Mouse (Mus musculus): ENCODE results near the gene 5730596B20Rik. TPM values are rescaled to one million over a fixed set of nuclear protein-coding genes. Genes with fewer than 3 reads are reported as not detected.
A peak's percentile ranks its signal among the peaks of the same experiment; 100 is the strongest.

The 5730596B20Rik gene
- polyA plus RNA-seq, 1 experiment from 2014 or later, result 0.61 TPM

DNA sequence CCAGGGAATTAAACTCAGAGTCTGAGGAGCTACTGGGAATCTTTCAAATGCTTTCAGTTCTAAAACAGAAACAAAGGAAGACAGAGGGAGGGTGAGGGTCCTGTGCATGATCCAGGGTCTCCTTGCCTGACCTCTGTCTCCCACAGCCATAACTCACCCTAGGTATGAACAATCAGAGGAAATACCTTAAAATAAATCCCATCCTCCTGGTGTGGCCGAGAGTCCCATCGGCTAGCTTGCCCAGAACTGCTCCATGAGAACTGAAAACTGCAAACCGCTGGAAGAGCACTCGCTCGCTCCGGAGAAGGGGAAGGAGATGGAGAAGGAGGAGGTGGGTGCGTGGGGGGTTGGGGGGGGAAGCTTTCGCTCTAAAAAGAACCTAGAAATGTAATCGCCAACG is 2.4 kb downstream of the 5730596B20Rik start:
- Histone ChIP-seq H3K9me3 (ENCODE audit: control insufficient read depth) (no peaks in the 10 kb centered on the region), H3K36me3 (ENCODE audit: control insufficient read depth, insufficient read depth) (no peaks in the 10 kb centered on the region), H3K27me3 (replicated peaks; ENCODE audit: control insufficient read depth, insufficient read depth, low read length) (peaks cover 15% of the 10 kb centered on the region; the same call in 1 of the 2 replicates), H3K4me3 (ENCODE audit: low read depth, low read length) (peak overlapping the region; percentile 61), H3K9ac (ENCODE audit: low read depth, low read length) (peak overlapping the region; percentile 61; the same call in 1 of the 2 replicates), H3K4me1 (replicated peaks; ENCODE audit: control insufficient read depth, insufficient read depth, low read length) (0 out of 2 replicates have a peak, but pooled peaks cover 3% of the 10 kb centered on the region), H3K27ac (ENCODE audit: low read depth, low read length) (peak overlapping the region; percentile 58), H3K4me2 (replicated peaks; ENCODE audit: low read depth) (peak overlapping the region; percentile 76)
- 43% methylated on average over 10 of the region's 10 CpGs for WGBS
- no peak for TF ChIP-seq CTCF (IDR thresholded peaks at IDR 0.05; ENCODE audit: low read depth)
- ATAC-seq, result no peak

DNA sequence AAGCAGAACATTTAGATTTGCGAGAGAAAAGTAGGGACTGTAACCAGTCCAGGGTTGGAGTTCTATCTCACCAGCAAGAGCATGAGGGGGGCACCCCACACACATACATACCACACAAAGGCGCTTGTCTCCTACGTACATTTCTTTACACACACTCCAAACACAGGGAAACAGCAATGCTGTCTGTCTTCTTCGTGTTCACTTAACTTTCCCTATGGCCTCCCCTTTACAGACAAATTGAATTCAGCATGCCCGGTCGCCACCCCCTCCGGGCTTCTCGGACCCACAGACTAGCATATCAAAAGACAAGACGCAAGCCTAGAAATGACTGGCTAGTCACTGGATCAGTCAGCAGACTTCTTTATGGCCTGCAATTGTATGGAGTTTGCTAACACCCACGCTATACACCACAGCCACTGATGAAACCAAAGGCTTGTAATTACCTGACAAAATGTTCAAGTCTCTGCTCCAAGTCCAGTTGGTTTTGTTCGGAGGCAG is 3.0 kb downstream of the 5730596B20Rik start:
- H3K9ac ChIP-seq (ENCODE audit: low read depth, low read length), result peak overlapping the region; percentile 61; the same call in 1 of the 2 replicates
- TF ChIP-seq CTCF (IDR thresholded peaks at IDR 0.05; ENCODE audit: low read depth), result no peak
- 54% methylated on average over 11 of the region's 11 CpGs for WGBS
- peak overlapping the region; percentile 58; the same call in 1 of the 2 replicates for H3K27ac ChIP-seq (ENCODE audit: low read depth, low read length)
- H3K9me3 ChIP-seq (ENCODE audit: control insufficient read depth), result no peaks in the 10 kb centered on the region
- 0 out of 2 replicates have a peak, but pooled peaks cover 3% of the 10 kb centered on the region for H3K4me1 ChIP-seq (replicated peaks; ENCODE audit: control insufficient read depth, insufficient read depth, low read length)
- peaks cover 12% of the 10 kb centered on the region; the same call in 1 of the 2 replicates for H3K27me3 ChIP-seq (replicated peaks; ENCODE audit: control insufficient read depth, insufficient read depth, low read length)
- H3K4me2 ChIP-seq (replicated peaks; ENCODE audit: low read depth), result peak overlapping the region; percentile 76
- no peak for ATAC-seq
- H3K36me3 ChIP-seq (ENCODE audit: control insufficient read depth, insufficient read depth), result no peaks in the 10 kb centered on the region
- H3K4me3 ChIP-seq (ENCODE audit: low read depth, low read length), result peak overlapping the region; percentile 61

DNA sequence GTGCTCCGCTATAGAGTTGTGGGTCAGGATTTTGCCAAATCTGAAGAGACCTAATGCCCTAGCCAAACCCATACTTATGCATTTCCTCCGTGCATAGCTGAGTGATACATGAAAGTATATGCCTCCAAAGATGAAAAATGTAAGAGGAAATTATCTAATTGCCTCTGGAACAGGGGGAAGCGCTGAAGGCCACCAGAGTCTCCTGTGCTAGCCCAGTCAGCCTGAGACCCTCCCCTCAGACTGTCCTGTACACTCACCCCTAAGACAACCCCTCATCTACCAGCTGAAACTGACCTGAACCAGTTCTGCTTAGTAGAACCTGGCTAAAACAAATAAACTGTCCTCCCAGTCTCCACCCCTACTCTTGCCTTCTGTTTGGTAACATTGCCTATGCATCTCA is 3.4 kb downstream of the 5730596B20Rik start:
- 0 out of 2 replicates have a peak, but pooled peaks cover 3% of the 10 kb centered on the region for H3K4me1 ChIP-seq (replicated peaks; ENCODE audit: control insufficient read depth, insufficient read depth, low read length)
- peak overlapping the region; percentile 61; the same call in 1 of the 2 replicates for H3K4me3 ChIP-seq (ENCODE audit: low read depth, low read length)
- 58% methylated on average over 3 of the region's 3 CpGs for WGBS

DNA sequence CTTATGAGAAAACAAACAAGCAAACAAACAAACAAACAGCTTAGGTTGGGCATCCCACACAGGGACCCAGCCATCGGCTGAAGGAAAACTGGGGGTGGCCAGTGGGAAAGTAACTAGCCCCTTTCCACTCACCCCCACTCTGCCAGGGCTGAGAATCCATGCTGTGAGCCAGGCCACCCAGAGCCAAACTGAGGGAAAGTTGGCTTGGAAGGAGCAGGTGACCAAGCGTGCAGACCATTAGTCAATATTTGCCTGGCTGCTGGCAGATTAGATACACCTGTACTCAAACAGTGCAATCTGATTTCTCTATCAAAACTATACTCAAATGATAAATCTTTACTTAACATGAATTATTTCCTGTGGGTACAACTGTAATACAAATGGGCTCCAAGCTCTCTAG is 4.7 kb downstream of the 5730596B20Rik start:
- Histone ChIP-seq H3K36me3 (ENCODE audit: control insufficient read depth, insufficient read depth) (no peaks in the 10 kb centered on the region), H3K4me1 (replicated peaks; ENCODE audit: control insufficient read depth, insufficient read depth, low read length) (0 out of 2 replicates have a peak, but pooled peaks cover 3% of the 10 kb centered on the region), H3K4me2 (replicated peaks; ENCODE audit: low read depth) (no peak overlapping the region), H3K9ac (ENCODE audit: low read depth, low read length) (no peak overlapping the region), H3K27ac (ENCODE audit: low read depth, low read length) (no peak overlapping the region), H3K4me3 (ENCODE audit: low read depth, low read length) (no peak overlapping the region), H3K9me3 (ENCODE audit: control insufficient read depth) (no peaks in the 10 kb centered on the region), H3K27me3 (replicated peaks; ENCODE audit: control insufficient read depth, insufficient read depth, low read length) (peaks cover 16% of the 10 kb centered on the region; the same call in 1 of the 2 replicates)
- ATAC-seq, result no peak
- 36% methylated on average over 2 of the region's 2 CpGs for WGBS
- no peak for TF ChIP-seq CTCF (IDR thresholded peaks at IDR 0.05; ENCODE audit: low read depth)

More for the DNA sequence above, 3.4 kb downstream of the 5730596B20Rik start:
- TF ChIP-seq CTCF (IDR thresholded peaks at IDR 0.05; ENCODE audit: low read depth), result no peak
- H3K9ac ChIP-seq (ENCODE audit: low read depth, low read length), result no peak overlapping the region
- 0 out of 2 replicates have a peak overlapping the region, but pooled peaks have one; percentile 58 for H3K27ac ChIP-seq (ENCODE audit: low read depth, low read length)
- ATAC-seq, result no peak
- peaks cover 12% of the 10 kb centered on the region; the same call in 1 of the 2 replicates for H3K27me3 ChIP-seq (replicated peaks; ENCODE audit: control insufficient read depth, insufficient read depth, low read length)
- H3K9me3 ChIP-seq (ENCODE audit: control insufficient read depth), result no peaks in the 10 kb centered on the region
- no peaks in the 10 kb centered on the region for H3K36me3 ChIP-seq (ENCODE audit: control insufficient read depth, insufficient read depth)
- peak overlapping the region; percentile 76 for H3K4me2 ChIP-seq (replicated peaks; ENCODE audit: low read depth)

DNA sequence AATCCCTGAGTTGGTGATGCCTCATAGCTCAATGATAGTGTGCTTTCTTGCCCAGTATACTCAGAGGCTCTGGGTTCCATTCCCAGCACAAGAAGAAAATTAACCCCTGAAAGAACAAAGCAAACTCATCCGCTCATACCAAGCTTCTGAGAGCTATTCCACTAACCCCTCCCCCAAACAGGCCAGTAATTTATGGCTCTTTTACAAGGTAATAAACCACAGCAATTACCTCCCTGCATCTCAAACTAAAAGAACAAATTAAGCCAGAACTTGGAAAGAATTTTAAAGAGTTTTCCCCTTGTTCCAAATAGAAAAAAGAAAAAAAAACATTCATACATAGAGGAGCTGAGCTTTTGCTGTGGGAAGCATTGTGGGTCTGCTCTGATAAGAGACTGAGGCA is 5.5 kb downstream of the 5730596B20Rik start:
- ATAC-seq, result no peak
- H3K4me2 ChIP-seq (replicated peaks; ENCODE audit: low read depth), result 0 out of 2 replicates have a peak overlapping the region, but pooled peaks have one; percentile 51
- peaks cover 11% of the 10 kb centered on the region; the same call in 1 of the 2 replicates for H3K27me3 ChIP-seq (replicated peaks; ENCODE audit: control insufficient read depth, insufficient read depth, low read length)
- H3K36me3 ChIP-seq (ENCODE audit: control insufficient read depth, insufficient read depth), result no peaks in the 10 kb centered on the region
- TF ChIP-seq CTCF (IDR thresholded peaks at IDR 0.05; ENCODE audit: low read depth), result no peak
- WGBS, result 15% methylated on average over 1 of the region's 1 CpGs
- no peak overlapping the region for H3K9ac ChIP-seq (ENCODE audit: low read depth, low read length)
- no peak overlapping the region for H3K27ac ChIP-seq (ENCODE audit: low read depth, low read length)
- no peaks in the 10 kb centered on the region for H3K9me3 ChIP-seq (ENCODE audit: control insufficient read depth)
- 0 out of 2 replicates have a peak, but pooled peaks cover 3% of the 10 kb centered on the region for H3K4me1 ChIP-seq (replicated peaks; ENCODE audit: control insufficient read depth, insufficient read depth, low read length)
- 0 out of 2 replicates have a peak overlapping the region, but pooled peaks have one; percentile 13 for H3K4me3 ChIP-seq (ENCODE audit: low read depth, low read length)

DNA sequence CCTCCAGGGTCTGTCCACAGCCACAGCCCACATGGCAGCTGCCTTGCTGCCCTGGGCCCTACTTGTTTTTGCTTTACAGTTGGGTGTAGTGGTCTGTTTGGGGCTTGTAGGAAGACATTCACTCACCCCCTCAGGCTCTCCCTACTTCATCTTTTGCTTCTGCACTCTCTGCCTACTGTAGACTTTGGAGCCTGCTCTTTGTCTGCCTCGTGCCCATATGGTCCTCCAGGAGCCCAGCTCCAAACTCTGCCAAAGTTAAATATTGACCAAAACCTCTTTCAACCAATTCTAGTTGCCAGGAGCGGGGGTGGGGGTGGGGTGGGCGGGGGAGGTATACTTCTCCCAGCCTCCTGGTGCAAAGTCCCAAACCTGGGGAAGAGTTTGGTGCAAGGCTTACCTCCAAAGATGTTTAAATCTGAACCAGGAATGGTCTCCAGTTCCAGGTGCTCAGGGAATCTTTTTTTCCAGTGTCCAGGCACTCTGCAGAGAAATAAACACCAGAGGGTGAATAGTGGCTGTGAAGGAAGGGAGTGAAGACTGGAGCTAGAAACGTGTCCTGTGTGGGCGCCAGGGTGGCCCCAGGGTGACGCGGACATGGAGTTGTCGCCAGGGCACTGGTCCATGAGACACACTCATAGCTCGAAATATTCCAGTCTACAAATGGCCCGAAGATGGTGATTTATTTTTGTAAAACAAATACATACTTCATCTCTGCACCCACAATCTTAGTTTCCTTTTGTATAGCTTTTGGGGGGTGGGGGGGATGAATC is 6.2 kb downstream of the 5730596B20Rik start:
- 19% methylated on average over 10 of the region's 10 CpGs for WGBS
- H3K9me3 ChIP-seq (ENCODE audit: control insufficient read depth), result no peaks in the 10 kb centered on the region
- H3K4me1 ChIP-seq (replicated peaks; ENCODE audit: control insufficient read depth, insufficient read depth, low read length), result 0 out of 2 replicates have a peak, but pooled peaks cover 3% of the 10 kb centered on the region
- no peak for TF ChIP-seq CTCF (IDR thresholded peaks at IDR 0.05; ENCODE audit: low read depth)
- peak overlapping the region; percentile 51 for H3K4me2 ChIP-seq (replicated peaks; ENCODE audit: low read depth)
- H3K27me3 ChIP-seq (replicated peaks; ENCODE audit: control insufficient read depth, insufficient read depth, low read length), result 0 out of 2 replicates have a peak, but pooled peaks cover 9% of the 10 kb centered on the region
- no peak overlapping the region for H3K9ac ChIP-seq (ENCODE audit: low read depth, low read length)
- H3K36me3 ChIP-seq (ENCODE audit: control insufficient read depth, insufficient read depth), result no peaks in the 10 kb centered on the region
- ATAC-seq, result peak; percentile 51
- H3K27ac ChIP-seq (ENCODE audit: low read depth, low read length), result peak overlapping the region; percentile 24; the same call in 1 of the 2 replicates
- H3K4me3 ChIP-seq (ENCODE audit: low read depth, low read length), result 0 out of 2 replicates have a peak overlapping the region, but pooled peaks have one; percentile 13

Data from intestine, postnatal 0 days (tissue).